Mouse (Mus musculus): ENCODE measurements around the gene Bola3.

GRCm38 (mm10) chr6:83357436-83357835, 8.5 kb downstream of the Bola3 start:
- no peak for TF ChIP-seq TAL1 (IDR thresholded peaks at IDR 0.05; ENCODE audit: low read length)
- no peak for TF ChIP-seq GATA1 (IDR thresholded peaks at IDR 0.05; ENCODE audit: low read length)
